Mouse (Mus musculus): ENCODE results near the gene Olfr1015. TPM values are rescaled to one million over a fixed set of nuclear protein-coding genes. Genes with fewer than 3 reads are reported as not detected.

Gene Olfr1015
- total RNA-seq (2021): not detected
- long read RNA-seq, experiment 1: 0 reads
- long read RNA-seq, experiment 2: 0 reads

DNA sequence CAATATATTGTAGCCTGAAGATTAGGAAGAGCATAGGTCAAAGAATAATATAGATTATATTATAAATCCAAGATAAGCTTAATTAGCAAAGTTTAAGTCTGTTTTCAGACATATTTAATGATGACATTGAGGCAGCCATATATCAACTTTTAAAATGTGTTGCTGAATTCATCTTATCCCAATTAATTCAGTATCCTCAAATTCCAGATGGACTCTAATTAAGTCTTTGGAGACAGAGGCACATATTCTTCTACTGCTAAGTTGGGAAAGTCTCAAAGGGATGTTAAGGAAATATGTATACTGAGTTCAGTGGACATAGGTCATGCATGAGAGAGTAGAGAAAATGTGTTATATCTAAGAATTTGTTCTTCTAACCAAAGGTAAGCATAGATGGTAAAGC, at the start of gene Olfr1015:
Gene Olfr1015 (plus strand): TSS at position 301 of the 400 bp plus-strand sequence.
- DNase-seq: no peak

DNA sequence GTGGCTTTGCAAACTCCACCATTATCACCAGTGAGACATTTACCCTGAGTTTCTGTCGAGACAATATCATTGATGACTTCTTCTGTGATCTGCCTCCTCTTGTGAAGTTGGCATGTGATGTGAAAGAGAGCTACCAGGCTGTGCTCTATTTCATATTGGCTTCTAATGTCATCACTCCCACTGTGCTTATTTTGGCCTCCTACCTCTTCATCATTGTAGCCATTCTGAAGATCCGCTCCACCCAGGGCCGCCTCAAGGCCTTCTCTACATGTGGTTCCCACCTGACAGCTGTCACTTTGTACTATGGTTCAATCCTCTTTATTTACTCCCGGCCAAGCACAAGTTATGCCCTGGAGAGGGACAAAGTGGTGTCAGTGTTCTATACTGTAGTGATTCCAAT, 28.0 kb upstream of the Olfr1015 start:
- no peak for DNase-seq

DNA sequence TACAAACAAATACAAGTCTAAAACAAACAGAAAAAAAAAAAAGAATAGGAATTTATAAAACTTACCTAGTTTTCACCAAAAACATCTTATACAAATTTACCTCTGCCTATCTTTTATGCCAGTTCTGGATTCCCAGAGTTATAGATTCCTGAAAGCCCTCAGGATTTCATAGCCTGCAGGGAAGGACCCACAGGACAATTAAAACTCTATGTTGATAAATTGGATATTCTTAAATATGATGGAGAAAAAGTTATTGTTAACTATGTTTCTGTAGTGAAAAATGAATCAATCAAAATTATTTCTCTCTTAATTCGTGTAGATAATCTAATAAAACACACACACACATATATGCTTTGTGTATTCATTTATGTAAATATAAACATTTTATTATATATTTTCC, 19.2 kb upstream of the Olfr1015 start, which contains the start of gene Olfr1012:
Gene Olfr1012 (minus strand): TSS at position 101 of the 400 bp plus-strand sequence.
- no peak for DNase-seq

DNA sequence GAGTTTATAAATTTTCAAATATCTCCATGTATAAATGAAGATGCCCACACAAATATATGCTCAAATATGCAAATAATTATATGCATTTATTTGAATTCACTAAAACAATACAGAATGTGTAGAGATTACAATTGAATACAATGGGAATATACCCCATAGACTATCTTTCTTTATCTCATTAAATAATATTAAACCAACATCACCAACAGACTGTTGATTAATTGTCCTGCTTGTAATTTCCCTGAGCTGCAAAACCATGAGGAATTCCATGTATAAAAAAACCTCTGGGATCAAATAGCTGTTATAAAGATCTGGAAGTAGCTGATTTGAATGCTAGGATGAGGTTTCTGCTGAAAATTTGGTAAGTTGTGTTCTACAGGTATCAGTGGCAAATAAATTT, 15.0 kb upstream of the Olfr1015 start, which contains the start of gene Olfr1013:
Gene Olfr1013 (plus strand): TSS at position 301 of the 400 bp plus-strand sequence.
- no peak for DNase-seq

DNA sequence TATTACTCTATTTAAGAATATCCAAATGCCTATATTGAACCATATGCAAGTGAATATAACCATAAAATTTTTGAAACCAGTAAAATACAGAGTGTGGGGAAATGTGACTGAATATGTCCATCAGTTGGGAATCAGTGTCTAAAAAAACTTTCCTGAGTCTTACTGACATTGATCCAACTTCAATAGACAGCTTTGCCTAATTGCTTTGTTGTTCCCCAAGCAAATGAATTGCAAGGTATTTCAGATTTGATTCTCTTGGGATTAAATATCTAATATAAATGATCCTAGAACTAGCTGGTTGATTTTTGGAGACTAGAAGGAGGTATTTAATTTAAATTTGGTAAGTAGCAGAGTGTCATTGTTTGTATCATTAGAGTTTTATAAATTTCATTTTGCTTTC, 9.4 kb upstream of the Olfr1015 start, which contains the start of gene Olfr1014:
Gene Olfr1014 (plus strand): TSS at position 301 of the 400 bp plus-strand sequence.
- no peak for DNase-seq

DNA sequence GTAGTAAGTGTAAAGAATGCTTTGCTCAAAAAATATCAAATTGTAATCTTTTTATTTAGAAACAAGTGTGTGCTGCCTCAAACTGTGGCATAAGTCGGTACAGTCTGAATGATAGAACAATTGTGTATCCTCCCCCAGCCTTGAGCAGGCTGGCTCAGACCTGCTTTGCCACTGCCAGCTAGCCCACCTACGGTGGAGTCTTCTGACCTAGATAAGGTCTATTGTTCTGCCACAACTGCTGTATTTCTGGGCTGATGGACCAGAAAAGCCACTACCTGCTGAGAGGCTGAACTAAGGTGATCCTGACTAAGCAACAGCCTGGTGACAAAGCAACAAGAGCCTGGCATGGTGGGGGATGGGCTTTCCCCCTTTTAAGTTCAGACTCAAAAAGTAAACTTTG, 10.5 kb downstream of the Olfr1015 start:
- no peak for DNase-seq

DNA sequence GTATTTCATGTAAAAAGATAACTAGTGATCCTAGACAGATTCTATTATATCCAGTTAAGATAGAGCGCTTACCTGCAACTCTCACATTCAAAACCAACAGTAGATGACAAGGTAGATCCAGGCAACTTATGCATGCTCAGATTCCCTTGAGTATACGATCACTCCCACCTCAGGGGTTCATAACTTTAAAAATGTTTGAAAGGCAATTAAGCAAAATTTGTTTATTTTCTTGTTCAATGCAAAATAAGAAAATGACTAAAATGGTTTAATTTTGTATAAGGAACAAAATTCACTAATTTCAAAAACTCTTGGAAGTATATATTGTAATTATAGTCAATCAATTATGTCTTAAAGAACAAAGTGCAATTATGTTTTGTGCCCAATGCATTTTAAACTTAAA, 20.6 kb downstream of the Olfr1015 start, which contains the start of gene Olfr1016:
Gene Olfr1016 (minus strand): TSS at position 101 of the 400 bp plus-strand sequence.
- no peak for DNase-seq

DNA sequence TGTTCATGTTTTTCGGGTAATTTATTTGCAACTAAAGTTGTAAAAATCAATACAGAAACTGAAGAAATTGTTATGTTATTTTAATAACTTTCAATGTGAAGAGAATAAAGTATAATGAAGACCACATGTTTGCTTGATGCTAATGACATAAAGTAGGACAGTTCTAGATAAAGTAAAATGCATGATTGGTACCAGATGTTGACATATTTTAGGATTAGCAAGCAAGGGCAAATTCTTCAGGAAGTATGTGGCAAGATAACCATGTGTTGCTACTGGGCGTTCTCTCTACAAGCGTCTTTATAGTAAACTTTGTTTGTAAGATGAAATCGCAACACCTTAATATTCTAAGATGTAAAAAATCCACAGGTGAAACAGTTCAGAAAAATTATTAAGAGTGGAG, 22.7 kb downstream of the Olfr1015 start:
- no peak for DNase-seq

DNA sequence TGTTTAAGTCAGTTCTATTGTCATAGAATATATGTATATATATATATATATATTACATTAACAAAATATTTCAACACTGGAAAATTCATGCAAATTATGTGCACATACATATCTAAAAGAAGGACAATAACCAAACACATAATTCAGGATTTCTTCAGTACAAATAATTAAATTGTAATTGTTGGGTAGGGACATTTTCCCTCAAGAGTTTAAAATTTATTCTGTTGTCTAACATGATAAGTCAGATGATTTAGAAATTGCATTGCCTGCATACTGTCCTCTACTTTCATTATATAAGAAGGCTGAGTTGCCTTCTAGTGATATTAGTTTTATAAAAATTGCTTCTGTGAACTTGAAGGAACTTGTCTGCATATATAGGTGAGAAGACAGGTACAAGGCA, 36.4 kb downstream of the Olfr1015 start, which contains the start of gene Olfr1018:
Gene Olfr1018 (plus strand): TSS at position 301 of the 400 bp plus-strand sequence.
- no peak for DNase-seq

Other genes with a start within 250 kb of the Olfr1015 start
- not detected for gene Olfr996, start 202.8 kb upstream of the Olfr1015 start, total RNA-seq (2021)
- not detected for gene Olfr998, start 193.1 kb upstream of the Olfr1015 start, total RNA-seq (2021)
- not detected for gene Olfr1000, start 170.1 kb upstream of the Olfr1015 start, total RNA-seq (2021)
- gene Olfr1002, start 131.3 kb upstream of the Olfr1015 start, total RNA-seq (2021): not detected
- gene Olfr154, start 117.6 kb upstream of the Olfr1015 start, total RNA-seq (2021): not detected
- gene Olfr1006, start 103.2 kb upstream of the Olfr1015 start, total RNA-seq (2021): not detected
- not detected for gene Olfr1008, start 92.6 kb upstream of the Olfr1015 start, total RNA-seq (2021)
- gene Olfr1009, start 66.6 kb upstream of the Olfr1015 start, total RNA-seq (2021): not detected
- not detected for gene Olfr1012, start 19.3 kb upstream of the Olfr1015 start, total RNA-seq (2021)
- gene Olfr1013, start 14.9 kb upstream of the Olfr1015 start, total RNA-seq (2021): not detected
- not detected for gene Olfr1014, start 9.3 kb upstream of the Olfr1015 start, total RNA-seq (2021)
- not detected for gene Olfr1016, start 20.5 kb downstream of the Olfr1015 start, total RNA-seq (2021)
- not detected for gene Olfr1018, start 36.5 kb downstream of the Olfr1015 start, total RNA-seq (2021)
- not detected for gene Olfr1019, start 63.5 kb downstream of the Olfr1015 start, total RNA-seq (2021)
- gene Olfr1020, start 65.0 kb downstream of the Olfr1015 start, total RNA-seq (2021): not detected
- not detected for gene Olfr1022, start 86.6 kb downstream of the Olfr1015 start, total RNA-seq (2021)
- gene Olfr1023, start 103.6 kb downstream of the Olfr1015 start, total RNA-seq (2021): not detected
- gene Olfr1024, start 123.0 kb downstream of the Olfr1015 start, total RNA-seq (2021): not detected
- gene Olfr1025-ps1, start 133.2 kb downstream of the Olfr1015 start, total RNA-seq (2021): not detected
- not detected for gene Olfr1026, start 139.5 kb downstream of the Olfr1015 start, total RNA-seq (2021)
- gene Olfr1028, start 168.4 kb downstream of the Olfr1015 start, total RNA-seq (2021): not detected
- not detected for gene Olfr1029, start 191.9 kb downstream of the Olfr1015 start, total RNA-seq (2021)
- not detected for gene Olfr1030, start 197.3 kb downstream of the Olfr1015 start, total RNA-seq (2021)
- gene Olfr1031, start 208.3 kb downstream of the Olfr1015 start, total RNA-seq (2021): not detected
- not detected for gene Olfr1032, start 223.5 kb downstream of the Olfr1015 start, total RNA-seq (2021)
- gene Olfr1033, start 238.6 kb downstream of the Olfr1015 start, total RNA-seq (2021): 1 to 10 TPM; 5.0 to 6.7 TPM